Mouse (Mus musculus) liver, postnatal 0 days (tissue): ENCODE measurements around the gene Csde1. TPM values are rescaled to one million over a fixed set of nuclear protein-coding genes. Genes with fewer than 3 reads are reported as not detected.

Experiments
- ATAC-seq: fragments of 200-750 bp; cut with Nextera tagmentation; 2 replicates; pipeline ENCODE4 v1.8.0; 2017; ENCODE audit warnings: mild to moderate bottlenecking, moderate library complexity
- DNase-seq: peaks from one replicate; pipeline ENCODE4 v3.0.0-alpha.2; 2016
- H3K27ac ChIP-seq: fragments of 300-500 bp; sonication (generic); 2 replicates; pipeline ENCODE4 v1.5.1; 2014; ENCODE audit warnings: antibody characterized with exemption, moderate library complexity, mild to moderate bottlenecking, low read depth
- H3K27me3 ChIP-seq: fragments of 300-500 bp; sonication (generic); 2 replicates; pipeline ENCODE4 v1.6.1; 2014; ENCODE audit warnings: low read length, control low read depth, mixed read lengths; ENCODE audit not compliant: insufficient read depth
- H3K36me3 ChIP-seq: fragments of 300-500 bp; sonication (generic); replicated peaks from 2 replicates; pipeline ENCODE4 v1.6.1; 2014; ENCODE audit warnings: mild to moderate bottlenecking, control low read depth, low read length, moderate library complexity, mixed read lengths; ENCODE audit not compliant: insufficient read depth
- H3K4me1 ChIP-seq: fragments of 300-500 bp; sonication (generic); 2 replicates; pipeline ENCODE4 v1.6.1; 2014; ENCODE audit warnings: antibody characterized with exemption, mild to moderate bottlenecking, control low read depth; ENCODE audit not compliant: insufficient read depth
- H3K4me2 ChIP-seq: fragments of 300-500 bp; sonication (generic); 2 replicates; pipeline ENCODE4 v1.6.1; 2014; ENCODE audit warnings: low read depth, mild to moderate bottlenecking, low read length, moderate library complexity, mixed read lengths
- H3K4me3 ChIP-seq: fragments of 300-500 bp; sonication (generic); 2 replicates; pipeline ENCODE4 v1.5.1; 2014; ENCODE audit warnings: low read depth, low read length
- H3K9ac ChIP-seq: fragments of 300-500 bp; sonication (generic); replicated peaks from 2 replicates; pipeline ENCODE4 v1.6.1; 2014; ENCODE audit warnings: mild to moderate bottlenecking, moderate library complexity
- H3K9me3 ChIP-seq: fragments of 300-500 bp; sonication (generic); 2 replicates; pipeline ENCODE4 v1.6.1; 2016; ENCODE audit warnings: mild to moderate bottlenecking, control low read depth, low read length, mixed read lengths
- CTCF ChIP-seq: sonication (generic); IDR thresholded peaks from 2 replicates; pipeline ENCODE4 v1.5.1; 2016; ENCODE audit warnings: antibody characterized with exemption, low read depth
- EP300 ChIP-seq: IDR thresholded peaks from 2 replicates; pipeline ENCODE4 v1.6.1; 2016; ENCODE audit warnings: antibody characterized with exemption, low read depth, mild to moderate bottlenecking
- WGBS: fragments of 180-500 bp; shearing (Covaris S2); extraction: QIAGEN DNeasy Blood & Tissue Kit; methylation state at CpG from one replicate; pipeline ENCODE4 v1.1.7; 2014; ENCODE audit not compliant: insufficient replicate concordance; 5-methylcytosine and 5-hydroxymethylcytosine counted together
- polyA plus RNA-seq: library from polyadenylated mRNA; unstranded; fragments of >200 nt; fragmentation: Nextera tagmentation; extraction: Ambion mirVana; gene quantifications from 2 replicates; pipeline ENCODE4 v1.2.1, GENCODE M21; 2015

The Csde1 gene
- polyA plus RNA-seq, 1 experiment from 2014 or later: 85.1 TPM

DNA sequence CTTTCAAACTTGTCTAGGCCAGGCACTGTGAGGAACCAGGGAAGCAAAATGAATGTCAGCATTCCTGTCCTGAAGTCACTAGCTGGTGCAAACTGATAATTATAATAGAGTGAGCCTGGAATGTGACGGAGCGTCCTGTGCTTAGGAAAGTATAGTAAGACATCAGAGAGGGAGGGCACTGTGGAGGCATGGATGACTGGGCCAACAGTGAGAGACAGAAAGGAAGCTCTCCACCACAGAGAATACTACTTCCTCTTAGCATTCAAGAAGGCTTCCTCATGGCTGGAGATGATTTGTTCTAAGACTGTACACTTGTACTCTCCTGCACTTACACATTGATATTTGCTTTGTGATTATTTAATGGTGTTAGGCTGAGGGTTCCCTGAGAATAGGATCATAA lies 2.9 kb upstream of the Csde1 start:
- no peak overlapping the region for H3K27ac ChIP-seq
- no peak for TF ChIP-seq EP300
- no peak for TF ChIP-seq CTCF
- H3K4me3 ChIP-seq: no peak overlapping the region
- no peak overlapping the region for H3K4me2 ChIP-seq
- H3K9ac ChIP-seq: no peak overlapping the region
- no peaks in the 10 kb centered on the region for H3K27me3 ChIP-seq
- DNase-seq (no peak), ATAC-seq (no peak)
- 36% methylated on average over 2 of the region's 2 CpGs for WGBS
- H3K4me1 ChIP-seq: peaks cover 18% of the 10 kb centered on the region
- no peaks in the 10 kb centered on the region for H3K9me3 ChIP-seq
- H3K36me3 ChIP-seq: no peaks in the 10 kb centered on the region

DNA sequence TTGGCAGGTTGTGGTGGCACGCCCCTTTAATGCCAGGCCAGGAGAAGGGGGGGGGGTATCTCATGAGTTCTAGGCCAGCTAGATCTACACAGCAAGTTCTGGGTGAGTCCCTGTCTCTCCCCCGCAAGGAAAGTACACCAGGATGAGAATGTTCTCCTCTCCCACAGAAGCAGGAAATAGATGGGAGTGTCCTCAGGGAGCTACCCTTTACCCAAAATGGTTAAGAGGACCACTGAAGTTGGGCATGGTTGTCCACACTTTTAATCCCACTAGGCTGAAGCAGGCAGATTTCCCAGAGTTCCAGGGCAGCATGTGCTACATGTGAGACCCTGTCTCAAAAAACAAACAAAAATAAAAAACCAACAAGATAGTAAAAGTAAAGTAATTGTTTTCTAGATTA lies 764 bp upstream of the Csde1 start:
- H3K27ac ChIP-seq: peak overlapping the region; percentile 99
- H3K4me1 ChIP-seq: peaks cover 25% of the 10 kb centered on the region
- peak overlapping the region; percentile 100 for H3K9ac ChIP-seq
- no peaks in the 10 kb centered on the region for H3K27me3 ChIP-seq
- no peak for DNase-seq
- H3K9me3 ChIP-seq: no peaks in the 10 kb centered on the region
- no peak for TF ChIP-seq CTCF
- TF ChIP-seq EP300: no peak
- peak overlapping the region; percentile 81 for H3K4me2 ChIP-seq
- peak overlapping the region; percentile 99 for H3K4me3 ChIP-seq
- WGBS: 65% methylated on average over 2 of the region's 2 CpGs
- no peaks in the 10 kb centered on the region for H3K36me3 ChIP-seq
- ATAC-seq: no peak

DNA sequence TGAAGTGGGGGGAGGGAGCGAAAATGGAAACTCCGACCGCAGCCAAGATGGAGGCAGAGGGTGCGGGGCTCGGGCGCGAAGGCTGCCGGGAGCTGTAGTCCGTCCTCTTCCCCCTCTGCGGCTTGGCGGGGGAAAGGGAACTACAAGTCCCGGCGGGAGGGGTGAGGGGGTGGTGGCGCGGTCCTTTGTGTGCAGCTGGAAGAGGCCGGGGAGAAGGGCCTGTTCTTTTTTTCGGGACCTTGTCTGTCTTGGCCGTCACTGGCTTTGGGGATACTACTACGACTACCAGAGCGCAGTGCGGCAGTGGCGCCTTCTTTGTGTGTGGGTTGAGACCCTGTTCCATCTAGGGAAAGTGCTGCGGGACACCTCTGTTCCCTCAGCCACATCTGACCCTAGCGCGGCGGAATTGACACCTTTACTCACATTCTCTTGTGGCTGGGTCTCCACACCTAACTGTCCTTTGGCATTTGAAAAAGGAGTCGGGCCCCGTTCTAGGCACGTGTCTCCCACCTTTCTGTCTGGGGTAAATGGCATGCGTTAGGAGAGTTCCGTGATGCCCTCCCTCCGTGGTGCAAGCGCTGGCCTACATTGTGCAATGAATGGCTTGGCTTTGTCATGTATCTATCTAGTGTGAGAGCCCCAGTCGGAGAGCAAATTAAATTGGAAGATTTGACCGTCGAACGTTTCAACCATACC lies 865 bp downstream of the Csde1 start:
- H3K4me1 ChIP-seq: peaks cover 29% of the 10 kb centered on the region
- TF ChIP-seq EP300 (no peak), CTCF (no peak)
- H3K27ac ChIP-seq: peak overlapping the region; percentile 99
- H3K27me3 ChIP-seq: no peaks in the 10 kb centered on the region
- ATAC-seq (peak; percentile 89), DNase-seq (peak; percentile 93)
- H3K4me2 ChIP-seq: peak overlapping the region; percentile 81
- WGBS: under 1% methylated on average over 29 of the region's 37 CpGs
- H3K36me3 ChIP-seq: no peaks in the 10 kb centered on the region
- peak overlapping the region; percentile 100 for H3K9ac ChIP-seq
- H3K9me3 ChIP-seq: no peaks in the 10 kb centered on the region
- H3K4me3 ChIP-seq: peak overlapping the region; percentile 99

DNA sequence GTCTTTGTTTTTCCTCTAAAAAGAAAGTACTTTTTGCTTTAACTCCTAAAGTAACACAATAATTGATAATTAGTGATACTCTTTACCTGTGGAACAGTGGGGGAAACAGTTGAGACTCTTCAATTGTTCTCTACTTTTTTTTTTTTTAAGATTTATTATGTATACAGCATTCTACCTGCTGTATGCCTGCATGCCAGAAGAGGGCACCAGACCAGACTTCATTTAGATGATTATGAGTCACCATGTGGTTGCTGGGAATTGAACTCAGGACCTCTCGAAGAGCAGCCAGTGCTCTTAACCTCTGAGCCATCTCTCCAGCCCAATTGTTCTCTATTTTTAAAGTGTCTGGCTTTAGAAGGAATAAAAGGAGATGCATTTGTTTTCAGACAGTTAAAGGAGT lies 5.9 kb downstream of the Csde1 start:
- TF ChIP-seq EP300 (no peak), CTCF (peak; percentile 56)
- ATAC-seq: no peak
- Histone ChIP-seq H3K4me2 (no peak overlapping the region), H3K9ac (no peak overlapping the region), H3K36me3 (peaks cover 26% of the 10 kb centered on the region), H3K27ac (no peak overlapping the region), H3K27me3 (no peaks in the 10 kb centered on the region), H3K4me1 (peaks cover 20% of the 10 kb centered on the region; the same call in 1 of the 2 replicates), H3K4me3 (no peak overlapping the region), H3K9me3 (no peaks in the 10 kb centered on the region)
- 71% methylated on average over 1 of the region's 1 CpGs for WGBS
- no peak for DNase-seq

DNA sequence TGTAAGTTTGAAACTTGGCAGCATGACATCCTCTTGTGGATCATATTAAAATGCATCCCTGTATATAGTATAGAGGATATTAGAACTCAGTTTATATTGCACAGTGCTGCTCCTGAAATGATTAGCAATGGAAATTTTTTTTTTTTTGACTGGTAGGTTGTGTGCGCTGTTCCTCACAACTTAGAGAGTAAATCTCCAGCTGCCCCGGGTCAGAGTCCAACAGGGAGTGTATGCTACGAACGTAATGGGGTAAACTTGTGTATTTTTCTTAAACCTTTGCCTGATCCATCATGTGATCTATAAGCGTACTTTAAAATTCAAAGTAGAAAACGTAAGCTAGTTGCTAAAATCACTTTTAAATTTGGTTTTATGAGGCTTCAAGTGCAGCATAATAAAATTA lies 20.1 kb downstream of the Csde1 start:
- Histone ChIP-seq H3K9me3 (no peaks in the 10 kb centered on the region), H3K4me2 (no peak overlapping the region), H3K4me1 (no peaks in the 10 kb centered on the region), H3K27ac (no peak overlapping the region), H3K9ac (no peak overlapping the region), H3K4me3 (no peak overlapping the region), H3K36me3 (peaks cover 66% of the 10 kb centered on the region), H3K27me3 (no peaks in the 10 kb centered on the region)
- no peak for DNase-seq
- TF ChIP-seq CTCF (no peak), EP300 (no peak)
- 72% methylated on average over 6 of the region's 6 CpGs for WGBS
- ATAC-seq: no peak

DNA sequence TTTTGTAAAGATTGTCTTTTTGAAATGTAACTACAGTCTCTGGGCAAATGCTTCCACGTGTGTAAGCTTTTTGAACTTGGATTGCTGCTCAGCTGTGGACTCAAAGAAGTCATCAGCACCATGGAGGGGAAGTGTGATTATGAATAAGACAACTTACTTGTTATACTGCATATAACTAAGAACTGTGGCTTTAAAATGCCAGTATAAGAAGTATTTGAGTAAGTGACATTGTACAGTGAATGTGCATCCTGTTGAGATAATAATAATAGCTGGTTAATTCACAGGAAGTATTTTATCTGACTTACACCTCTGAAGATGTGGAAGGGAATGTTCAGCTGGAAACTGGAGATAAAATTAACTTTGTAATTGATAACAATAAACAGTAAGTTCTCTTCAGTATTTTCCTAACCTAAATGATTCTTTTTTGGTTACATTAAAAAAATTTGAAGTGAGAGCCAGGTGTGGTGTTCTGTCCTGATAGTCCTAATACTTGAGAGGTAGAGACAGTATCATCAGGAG lies 20.7 kb downstream of the Csde1 start:
- DNase-seq (no peak), ATAC-seq (no peak)
- H3K9ac ChIP-seq: no peak overlapping the region
- TF ChIP-seq CTCF: no peak
- TF ChIP-seq EP300: no peak
- H3K9me3 ChIP-seq: no peaks in the 10 kb centered on the region
- no peaks in the 10 kb centered on the region for H3K4me1 ChIP-seq
- no peak overlapping the region for H3K27ac ChIP-seq
- H3K4me3 ChIP-seq: no peak overlapping the region
- 59% methylated on average over 1 of the region's 1 CpGs for WGBS
- peaks cover 72% of the 10 kb centered on the region for H3K36me3 ChIP-seq
- H3K27me3 ChIP-seq: no peaks in the 10 kb centered on the region
- no peak overlapping the region for H3K4me2 ChIP-seq
